Mouse (Mus musculus) hindbrain, embryonic 13.5 days (tissue): ENCODE measurements around the gene Cryz. TPM values are rescaled to one million over a fixed set of nuclear protein-coding genes. Genes with fewer than 3 reads are reported as not detected.
A peak's percentile ranks its signal among the peaks of the same experiment; 100 is the strongest.
"Not testable (repeated sequence)": the region's sequence is repeated elsewhere in the genome, so short reads cannot be mapped to it uniquely, and the experiment has no call there.

Experiments used
- ATAC-seq: fragments of 200-750 bp; cut with Nextera tagmentation; 2 replicates; pipeline ENCODE4 v1.8.0; 2017; ENCODE audit warnings: moderate TSS enrichment; ENCODE audit not compliant: low FRiP score
- H3K27ac ChIP-seq: fragments of 300-500 bp; sonication (generic); 2 replicates; pipeline ENCODE4 v1.5.1; 2015; ENCODE audit warnings: inconsistent platforms, mild to moderate bottlenecking, moderate library complexity
- H3K27me3 ChIP-seq: fragments of 300-500 bp; sonication (generic); 2 replicates; pipeline ENCODE4 v1.6.1; 2015; ENCODE audit warnings: mild to moderate bottlenecking, inconsistent platforms
- H3K36me3 ChIP-seq: fragments of 300-500 bp; sonication (generic); 2 replicates; pipeline ENCODE4 v1.6.1; 2015; ENCODE audit warnings: mild to moderate bottlenecking, inconsistent platforms
- H3K4me1 ChIP-seq: fragments of 300-500 bp; sonication (generic); replicated peaks from 2 replicates; pipeline ENCODE4 v1.6.1; 2015; ENCODE audit warnings: inconsistent platforms
- H3K4me2 ChIP-seq: fragments of 300-500 bp; sonication (generic); 2 replicates; pipeline ENCODE4 v1.6.1; 2015; ENCODE audit warnings: inconsistent platforms, mild to moderate bottlenecking, moderate library complexity
- H3K4me3 ChIP-seq: fragments of 300-500 bp; sonication (generic); 2 replicates; pipeline ENCODE4 v1.5.1; 2015; ENCODE audit warnings: mild to moderate bottlenecking, inconsistent platforms
- H3K9ac ChIP-seq: fragments of 300-500 bp; sonication (generic); 2 replicates; pipeline ENCODE4 v1.6.1; 2015; ENCODE audit warnings: mild to moderate bottlenecking, inconsistent platforms
- H3K9me3 ChIP-seq: fragments of 300-500 bp; sonication (generic); 2 replicates; pipeline ENCODE4 v1.6.1; 2016; ENCODE audit warnings: inconsistent platforms
- WGBS: fragments of 180-500 bp; shearing (Covaris S2); methylation state at CpG from one replicate; pipeline ENCODE4 v1.1.7; 2015; 5-methylcytosine and 5-hydroxymethylcytosine counted together
- polyA plus RNA-seq: library from polyadenylated mRNA; unstranded; fragments of >200 nt; fragmentation: Nextera tagmentation; extraction: Ambion mirVana; gene quantifications from 2 replicates; pipeline ENCODE4 v1.2.1, GENCODE M21; 2015

Cryz gene
- polyA plus RNA-seq, 1 experiment from 2014 or later, result 12.6 TPM

DNA sequence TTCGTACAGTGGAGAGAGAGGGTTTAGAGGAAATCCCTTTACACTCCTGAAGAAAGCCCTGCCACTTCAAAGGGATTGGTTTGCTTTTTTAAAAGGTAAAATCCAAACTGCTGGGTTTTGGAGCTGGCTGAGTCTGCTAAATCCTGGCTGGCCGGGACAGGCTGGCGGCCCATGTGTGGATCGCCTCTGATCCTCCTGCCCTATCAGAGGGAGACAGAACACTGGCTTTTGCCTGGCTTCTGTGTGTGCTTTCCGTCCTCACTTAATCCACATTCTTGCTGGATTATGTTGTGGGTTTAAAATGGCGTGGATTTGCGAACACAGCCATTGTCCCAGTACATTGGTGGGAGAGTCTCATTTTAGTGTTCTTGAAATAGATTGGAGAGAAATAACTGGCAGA, 18.8 kb downstream of the Cryz start:
- no peaks in the 10 kb centered on the region for H3K27me3 ChIP-seq
- 95% methylated on average over 7 of the region's 7 CpGs for WGBS
- ATAC-seq, result no peak

GRCm38 (mm10) chr3:154616106-154616505, 19.6 kb downstream of the Cryz start:
- H3K4me3 ChIP-seq, result no peak overlapping the region
- H3K36me3 ChIP-seq, result peaks cover 9% of the 10 kb centered on the region
- 85% methylated on average over 4 of the region's 4 CpGs for WGBS
- no peak overlapping the region for H3K27ac ChIP-seq
- no peak overlapping the region for H3K4me2 ChIP-seq
- ATAC-seq, result no peak
- H3K4me1 ChIP-seq, result no peaks in the 10 kb centered on the region
- H3K9ac ChIP-seq, result no peak overlapping the region
- H3K9me3 ChIP-seq, result no peaks in the 10 kb centered on the region
- H3K27me3 ChIP-seq, result no peaks in the 10 kb centered on the region

More for the DNA sequence above, 18.8 kb downstream of the Cryz start:
- Histone ChIP-seq H3K9me3 (no peaks in the 10 kb centered on the region), H3K36me3 (peaks cover 10% of the 10 kb centered on the region), H3K4me2 (no peak overlapping the region), H3K4me3 (no peak overlapping the region), H3K27ac (no peak overlapping the region), H3K4me1 (no peaks in the 10 kb centered on the region), H3K9ac (no peak overlapping the region)

DNA sequence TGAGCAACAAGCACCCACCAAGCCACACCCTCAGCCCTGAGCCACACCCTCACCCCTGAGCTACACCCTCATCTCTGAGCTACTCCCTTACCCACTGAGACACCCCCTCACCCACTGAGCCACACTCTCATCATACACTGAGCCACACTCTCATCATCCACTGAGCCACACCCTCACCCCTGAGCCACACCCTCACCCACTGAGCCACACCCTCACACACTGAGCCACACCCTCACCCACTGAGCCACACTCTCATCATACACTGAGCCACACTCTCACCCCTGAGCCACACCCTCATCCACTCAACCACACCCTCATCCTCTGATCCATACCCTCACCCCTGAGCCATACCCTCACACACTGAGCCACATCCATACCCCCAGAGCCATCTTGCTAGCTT, 31.8 kb downstream of the Cryz start:
- ATAC-seq, result 0 out of 2 replicates have a peak, but pooled peaks have one; percentile 10
- Histone ChIP-seq H3K4me2 (no peak overlapping the region), H3K9ac (no peak overlapping the region)

DNA sequence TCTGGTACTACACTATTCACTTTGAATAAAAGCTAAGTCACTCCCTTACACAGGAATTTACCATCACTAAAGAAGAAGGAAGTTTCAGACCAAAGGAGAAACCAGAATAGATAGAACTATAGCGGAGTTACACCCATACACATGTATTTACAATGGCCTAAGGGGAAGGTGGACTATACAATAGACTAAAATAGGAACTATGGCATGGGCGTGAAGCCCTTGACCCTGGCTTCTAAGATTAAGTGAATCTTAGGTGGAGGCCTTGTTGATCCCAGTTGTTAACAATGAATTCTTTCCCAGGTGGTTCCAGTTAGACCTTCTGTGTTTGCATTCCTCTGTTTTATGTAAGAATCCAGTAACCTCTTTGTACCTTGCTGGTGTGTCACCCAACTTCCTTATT, 34.8 kb downstream of the Cryz start:
- WGBS, result 93% methylated on average over 2 of the region's 2 CpGs
- not testable (repeated sequence) for H3K4me2 ChIP-seq, H3K9me3 ChIP-seq, H3K36me3 ChIP-seq, H3K4me3 ChIP-seq, ATAC-seq, H3K27ac ChIP-seq, H3K4me1 ChIP-seq, H3K27me3 ChIP-seq, H3K9ac ChIP-seq

More for the DNA sequence above, 31.8 kb downstream of the Cryz start:
- Histone ChIP-seq H3K9me3 (no peaks in the 10 kb centered on the region), H3K4me3 (no peak overlapping the region), H3K27ac (no peak overlapping the region), H3K36me3 (no peaks in the 10 kb centered on the region; the same call in 1 of the 2 replicates), H3K27me3 (no peaks in the 10 kb centered on the region), H3K4me1 (no peaks in the 10 kb centered on the region)

DNA sequence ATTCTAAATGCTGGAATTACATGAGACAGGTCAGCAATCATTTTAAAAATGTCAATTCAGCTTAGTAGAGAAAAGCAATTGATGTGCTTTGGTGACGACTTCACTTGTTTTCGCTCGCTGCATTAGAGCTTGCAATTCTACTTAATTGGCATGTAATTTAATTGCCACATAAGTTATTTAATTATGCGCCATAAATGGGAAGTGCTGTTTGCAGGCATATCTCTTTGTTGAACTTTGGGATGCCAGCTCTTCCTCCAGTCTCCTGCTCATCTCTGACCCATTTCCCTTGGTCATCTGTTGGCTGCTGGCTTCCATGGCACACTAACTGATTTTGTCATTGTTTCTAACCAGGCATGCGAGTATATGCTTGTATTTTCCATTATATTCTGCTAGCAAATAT, 36.6 kb downstream of the Cryz start:
- H3K9me3 ChIP-seq, result no peaks in the 10 kb centered on the region
- H3K36me3 ChIP-seq, result no peaks in the 10 kb centered on the region
- H3K9ac ChIP-seq, result no peak overlapping the region
- H3K4me1 ChIP-seq, result no peaks in the 10 kb centered on the region
- no peaks in the 10 kb centered on the region for H3K27me3 ChIP-seq
- no peak overlapping the region for H3K4me3 ChIP-seq
- no peak overlapping the region for H3K4me2 ChIP-seq
- H3K27ac ChIP-seq, result no peak overlapping the region
- WGBS, result 70% methylated on average over 5 of the region's 5 CpGs
- no peak for ATAC-seq

- peak overlapping the region; percentile 35 for H3K4me2 ChIP-seq
- no peak overlapping the region for H3K27ac ChIP-seq
- H3K9me3 ChIP-seq, result no peaks in the 10 kb centered on the region
- peaks cover 8% of the 10 kb centered on the region; the same call in 1 of the 2 replicates for H3K27me3 ChIP-seq
- H3K9ac ChIP-seq, result no peak overlapping the region; the same call in 1 of the 2 replicates
- 63% methylated on average over 29 of the region's 29 CpGs for WGBS
- peak; percentile 61; the same call in 1 of the 2 replicates for ATAC-seq
- H3K4me1 ChIP-seq, result peaks cover 10% of the 10 kb centered on the region
- 0 out of 2 replicates have a peak overlapping the region, but pooled peaks have one; percentile 7 for H3K4me3 ChIP-seq
- H3K36me3 ChIP-seq, result no peaks in the 10 kb centered on the region
These were observed 50.3 kb downstream of the Cryz start for GRCm38 (mm10) chr3:154646638-154647442.

DNA sequence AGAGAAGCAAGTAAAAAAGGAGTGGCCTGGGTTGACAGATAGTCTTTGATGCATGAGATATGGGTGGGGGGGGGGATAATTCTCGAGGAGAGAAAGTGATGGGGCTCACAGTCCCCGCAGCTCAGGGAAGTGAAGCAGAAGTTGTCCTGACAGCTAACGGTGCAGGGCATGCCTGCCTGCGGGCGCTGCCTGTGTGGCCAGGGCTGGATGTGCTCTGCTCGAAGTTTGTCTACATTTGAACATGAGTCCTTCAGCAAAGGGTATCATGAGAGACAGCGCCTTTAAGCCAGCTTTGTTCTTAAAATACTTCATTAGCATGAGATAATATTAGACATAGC, 50.9 kb downstream of the Cryz start:
- no peak overlapping the region for H3K4me3 ChIP-seq

GRCm38 (mm10) chr3:154649411-154650285, 53.1 kb downstream of the Cryz start:
- Histone ChIP-seq H3K9ac (no peak overlapping the region), H3K4me1 (peaks cover 24% of the 10 kb centered on the region), H3K4me2 (0 out of 2 replicates have a peak overlapping the region, but pooled peaks have one; percentile 15), H3K4me3 (no peak overlapping the region), H3K27me3 (peaks cover 13% of the 10 kb centered on the region; the same call in 1 of the 2 replicates), H3K9me3 (no peaks in the 10 kb centered on the region), H3K36me3 (no peaks in the 10 kb centered on the region), H3K27ac (no peak overlapping the region)
- 46% methylated on average over 20 of the region's 20 CpGs for WGBS
- no peak for ATAC-seq

More for the DNA sequence above, 50.9 kb downstream of the Cryz start:
- Histone ChIP-seq H3K9ac (no peak overlapping the region; the same call in 1 of the 2 replicates), H3K36me3 (no peaks in the 10 kb centered on the region), H3K9me3 (no peaks in the 10 kb centered on the region), H3K27ac (no peak overlapping the region), H3K4me1 (peaks cover 10% of the 10 kb centered on the region), H3K27me3 (peaks cover 13% of the 10 kb centered on the region; the same call in 1 of the 2 replicates), H3K4me2 (peak overlapping the region; percentile 35)
- peak; percentile 52; the same call in 1 of the 2 replicates for ATAC-seq
- WGBS, result 69% methylated on average over 7 of the region's 7 CpGs

- H3K4me3 ChIP-seq, result no peak overlapping the region
- no peak overlapping the region for H3K9ac ChIP-seq
- H3K4me1 ChIP-seq, result peaks cover 26% of the 10 kb centered on the region
- H3K27me3 ChIP-seq, result peaks cover 13% of the 10 kb centered on the region; the same call in 1 of the 2 replicates
- ATAC-seq, result no peak
- WGBS, result 82% methylated on average over 10 of the region's 10 CpGs
- H3K27ac ChIP-seq, result no peak overlapping the region
- H3K9me3 ChIP-seq, result no peaks in the 10 kb centered on the region
- no peaks in the 10 kb centered on the region for H3K36me3 ChIP-seq
- H3K4me2 ChIP-seq, result no peak overlapping the region
These were observed 54.8 kb downstream of the Cryz start for GRCm38 (mm10) chr3:154651192-154651821.

DNA sequence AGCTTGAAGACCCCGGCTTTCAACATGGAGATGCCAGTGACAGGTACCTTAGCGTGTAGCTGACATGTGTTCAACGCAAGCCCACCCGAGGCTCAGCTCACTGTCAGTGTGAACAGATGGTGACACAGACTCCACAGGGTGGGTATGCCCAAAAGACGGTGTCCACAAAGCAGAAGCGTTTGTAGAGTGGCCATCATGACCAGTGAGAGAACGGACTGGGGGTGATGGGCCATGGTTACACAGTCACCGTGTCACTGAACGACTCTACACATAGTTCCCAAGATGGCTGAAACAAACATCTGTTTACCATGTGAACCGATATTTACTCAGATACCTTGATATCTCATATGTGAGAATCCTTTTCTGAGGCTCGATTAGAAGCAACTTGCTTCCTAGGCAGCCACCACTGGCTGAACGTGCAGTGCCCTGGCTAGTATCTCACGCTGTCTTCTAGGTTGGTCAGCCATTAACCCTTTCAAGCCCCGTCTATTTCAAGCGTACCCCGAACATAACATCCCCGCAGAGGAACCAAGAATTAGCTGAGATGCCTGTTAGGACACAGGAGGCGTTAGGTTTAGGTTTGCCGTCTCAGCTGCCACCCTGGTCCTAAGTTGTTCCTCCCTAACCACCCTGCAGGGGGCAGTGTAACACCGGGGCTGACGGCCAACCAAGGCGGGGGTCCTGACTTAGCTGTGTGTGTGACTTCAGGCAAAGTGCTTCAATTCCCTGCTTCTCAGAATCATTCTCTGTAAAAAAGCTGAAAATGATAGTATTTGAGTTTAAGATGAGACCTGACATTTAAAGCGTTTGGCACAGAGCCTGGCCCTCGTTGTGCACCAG, 56.3 kb downstream of the Cryz start:
- Histone ChIP-seq H3K9ac (0 out of 2 replicates have a peak overlapping the region, but pooled peaks have one; percentile 46), H3K4me1 (peaks cover 26% of the 10 kb centered on the region), H3K9me3 (no peaks in the 10 kb centered on the region), H3K4me2 (0 out of 2 replicates have a peak overlapping the region, but pooled peaks have one; percentile 29), H3K4me3 (no peak overlapping the region), H3K27me3 (peaks cover 13% of the 10 kb centered on the region; the same call in 1 of the 2 replicates), H3K27ac (peak overlapping the region; percentile 66), H3K36me3 (no peaks in the 10 kb centered on the region)
- ATAC-seq, result peak; percentile 82
- 47% methylated on average over 24 of the region's 24 CpGs for WGBS

GRCm38 (mm10) chr3:154653454-154653853, 56.9 kb downstream of the Cryz start:
- peak overlapping the region; percentile 66 for H3K27ac ChIP-seq
- peaks cover 26% of the 10 kb centered on the region for H3K4me1 ChIP-seq
- 0 out of 2 replicates have a peak overlapping the region, but pooled peaks have one; percentile 8 for H3K9ac ChIP-seq
- WGBS, result 41% methylated on average over 5 of the region's 5 CpGs
- peaks cover 13% of the 10 kb centered on the region; the same call in 1 of the 2 replicates for H3K27me3 ChIP-seq
- no peaks in the 10 kb centered on the region for H3K9me3 ChIP-seq
- peak; percentile 36; the same call in 1 of the 2 replicates for ATAC-seq
- H3K4me2 ChIP-seq, result no peak overlapping the region
- no peak overlapping the region for H3K4me3 ChIP-seq
- no peaks in the 10 kb centered on the region for H3K36me3 ChIP-seq
